Mouse (Mus musculus) heart, adult 2 months (tissue): Measurements from ENCODE around the gene Kcnk4.

Source experiments
- CTCF ChIP-seq: fragments of 200-600 bp; IDR thresholded peaks from 2 replicates; pipeline ENCODE4 v1.8.1; 2022; ENCODE audit warnings: antibody characterized with exemption, mild to moderate bottlenecking, moderate library complexity
- EP300 ChIP-seq: fragments of 200-500 bp; IDR thresholded peaks from 2 replicates; pipeline ENCODE4 v1.6.1; 2011; ENCODE audit warnings: low read depth, low read length, control low read depth; ENCODE audit not compliant: insufficient read depth
- POLR2A ChIP-seq: fragments of 200-500 bp; IDR thresholded peaks from 2 replicates; pipeline ENCODE4 v1.6.1; 2011; ENCODE audit warnings: mild to moderate bottlenecking, low read depth, low read length, control low read depth; ENCODE audit not compliant: insufficient read depth

DNA sequence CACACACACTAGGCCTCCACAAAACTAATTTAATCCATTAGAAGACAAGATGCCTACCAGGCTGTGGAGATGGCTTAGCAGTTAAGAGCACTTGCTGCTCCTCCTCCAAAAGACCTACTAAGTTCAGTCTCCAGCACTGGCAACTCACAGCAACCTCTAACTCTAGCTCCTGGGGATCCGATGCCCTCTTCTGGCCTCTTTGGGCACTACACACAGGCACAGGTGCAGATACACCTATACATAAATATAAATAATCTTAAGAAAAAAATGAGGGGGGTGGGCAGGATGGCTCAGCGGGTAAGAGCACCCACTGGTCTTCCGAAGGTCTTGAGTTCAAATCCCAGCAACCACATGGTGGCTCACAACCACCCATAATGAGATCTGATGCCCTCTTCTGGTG, 2.0 kb upstream of the Kcnk4 start:
- peak; percentile 56 for TF ChIP-seq CTCF
- TF ChIP-seq EP300 = no peak
- TF ChIP-seq POLR2A = no peak
